Mouse (Mus musculus): ENCODE data around the gene Yy1. TPM values are rescaled to one million over a fixed set of nuclear protein-coding genes. Genes with fewer than 3 reads are reported as not detected.

The Yy1 gene
- total RNA-seq (2021) = 10 to 100 TPM; 55.5 to 79.9 TPM
- long read RNA-seq, experiment 1, full-length matches to known transcripts = 10 of 12 reads
- long read RNA-seq, experiment 1, partial matches to known transcripts = 0 of 12 reads
- long read RNA-seq, experiment 1, other reads (novel, unspliced or antisense) = 2 of 12 reads
- long read RNA-seq, experiment 2, full-length matches to known transcripts = 44 of 69 reads
- long read RNA-seq, experiment 2, partial matches to known transcripts = 6 of 69 reads
- long read RNA-seq, experiment 2, other reads (novel, unspliced or antisense) = 19 of 69 reads

- DNase-seq (ENCODE audit: low spot score in 2 of 2) = peak; percentile 97 to 98
Observed at GRCm38 (mm10) chr12:108792546-108793452, at the start of gene Yy1. Yy1 (plus strand) TSS chr12:108792973.

GRCm38 (mm10) chr12:108745990-108746389, 46.8 kb upstream of the Yy1 start:
- DNase-seq (ENCODE audit: low spot score in 2 of 2) = no peak

- DNase-seq (ENCODE audit: low spot score in 2 of 2) = no peak
Observed at GRCm38 (mm10) chr12:108749019-108749418, 43.8 kb upstream of the Yy1 start.

GRCm38 (mm10) chr12:108749454-108749853, 43.3 kb upstream of the Yy1 start:
- no peak for DNase-seq (ENCODE audit: low spot score in 2 of 2)

GRCm38 (mm10) chr12:108750226-108750625, 42.5 kb upstream of the Yy1 start:
- no peak for DNase-seq (ENCODE audit: low spot score in 2 of 2)

GRCm38 (mm10) chr12:108751790-108752189, 41.0 kb upstream of the Yy1 start:
- no peak for DNase-seq (ENCODE audit: low spot score in 2 of 2)

GRCm38 (mm10) chr12:108755141-108755540, 37.6 kb upstream of the Yy1 start:
- no peak for DNase-seq (ENCODE audit: low spot score in 2 of 2)

- no peak for DNase-seq (ENCODE audit: low spot score in 2 of 2)
Observed at GRCm38 (mm10) chr12:108756611-108757010, 36.2 kb upstream of the Yy1 start.

GRCm38 (mm10) chr12:108757717-108758257, 35.0 kb upstream of the Yy1 start:
- peak; percentile 91 to 97 for DNase-seq (ENCODE audit: low spot score in 2 of 2)

- DNase-seq (ENCODE audit: low spot score in 2 of 2) = no peak
Observed at GRCm38 (mm10) chr12:108758273-108758672, 34.5 kb upstream of the Yy1 start.

GRCm38 (mm10) chr12:108758682-108759081, 34.1 kb upstream of the Yy1 start:
- no peak for DNase-seq (ENCODE audit: low spot score in 2 of 2)

GRCm38 (mm10) chr12:108759266-108759665, 33.5 kb upstream of the Yy1 start:
- DNase-seq (ENCODE audit: low spot score in 2 of 2) = no peak

GRCm38 (mm10) chr12:108760016-108760415, 32.8 kb upstream of the Yy1 start:
- no peak for DNase-seq (ENCODE audit: low spot score in 2 of 2)

GRCm38 (mm10) chr12:108760500-108761020, 32.2 kb upstream of the Yy1 start:
- no peak for DNase-seq (ENCODE audit: low spot score in 2 of 2)

- DNase-seq (ENCODE audit: low spot score in 2 of 2) = no peak
Observed at GRCm38 (mm10) chr12:108761209-108761608, 31.6 kb upstream of the Yy1 start.

GRCm38 (mm10) chr12:108761665-108762064, 31.1 kb upstream of the Yy1 start:
- no peak for DNase-seq (ENCODE audit: low spot score in 2 of 2)

- no peak for DNase-seq (ENCODE audit: low spot score in 2 of 2)
Observed at GRCm38 (mm10) chr12:108763057-108763796, 29.5 kb upstream of the Yy1 start.

- DNase-seq (ENCODE audit: low spot score in 2 of 2) = no peak
Observed at GRCm38 (mm10) chr12:108764917-108765678, 27.7 kb upstream of the Yy1 start.

- DNase-seq (ENCODE audit: low spot score in 2 of 2) = peak; percentile 42 to 59
Observed at GRCm38 (mm10) chr12:108765751-108766221, 27.0 kb upstream of the Yy1 start.

GRCm38 (mm10) chr12:108766316-108766715, 26.5 kb upstream of the Yy1 start:
- no peak for DNase-seq (ENCODE audit: low spot score in 2 of 2)
